Mouse (Mus musculus) adrenal gland, adult (tissue): Measurements from ENCODE around the gene Snx29.
"Not testable (repeated sequence)": the region's sequence is repeated elsewhere in the genome, so short reads cannot be mapped to it uniquely, and the experiment has no call there.

ENCODE experiments used
- DNase-seq, 2 experiments: peaks; one replicate each; pipeline ENCODE4 v3.0.0; 2022 to 2023; ENCODE audit warnings: low spot score in 1 of 2; ENCODE audit not compliant: inconsistent age in 2 of 2

The Snx29 gene

DNA sequence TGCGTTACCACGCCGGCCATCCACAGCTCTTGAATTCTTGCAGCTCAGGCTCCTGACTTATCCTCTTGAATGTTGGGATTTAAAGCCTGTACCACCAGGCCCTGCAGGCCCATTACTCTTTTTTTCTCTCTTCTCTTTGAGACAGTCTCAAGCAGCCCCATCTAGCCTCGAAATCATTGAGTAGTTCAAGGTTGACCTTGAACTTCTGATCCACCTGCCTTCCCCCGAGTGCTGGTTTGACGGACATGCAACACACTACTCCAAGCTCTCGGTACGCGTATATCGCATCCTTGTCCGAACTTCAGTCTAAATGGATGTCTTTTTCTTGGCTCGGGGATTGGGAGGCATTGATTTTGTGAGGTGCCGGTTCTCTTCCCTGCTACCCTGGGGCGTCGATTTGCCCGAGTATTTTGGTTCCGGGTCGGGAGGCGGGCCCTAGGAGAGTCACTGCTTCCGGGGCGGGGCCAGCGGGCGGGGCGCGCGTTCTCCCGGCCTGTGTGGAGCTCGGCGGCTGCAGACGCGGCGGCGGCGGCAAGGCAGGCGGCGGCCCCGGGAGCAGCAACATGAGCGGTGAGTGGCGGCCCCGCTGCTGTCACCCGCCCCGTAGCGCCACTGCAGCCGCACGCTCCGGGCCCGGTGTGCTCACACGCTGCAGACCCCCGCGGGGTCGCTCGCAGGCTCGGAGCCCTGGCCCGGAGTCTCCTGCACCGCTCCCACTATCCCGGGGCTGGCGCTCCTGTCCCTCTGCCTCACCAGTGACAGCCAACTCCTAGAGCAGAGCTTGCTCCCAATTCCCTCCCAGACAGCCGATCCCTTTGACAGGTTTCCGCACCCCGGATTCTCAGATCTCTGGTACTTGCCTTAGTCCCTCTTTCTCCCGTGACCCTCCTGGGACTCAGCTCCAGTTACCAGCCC, at the start of gene Snx29:
Snx29 (plus strand) TSS at position 500 of the 915 bp plus-strand sequence.
- peak; percentile 98 to 100 for DNase-seq

DNA sequence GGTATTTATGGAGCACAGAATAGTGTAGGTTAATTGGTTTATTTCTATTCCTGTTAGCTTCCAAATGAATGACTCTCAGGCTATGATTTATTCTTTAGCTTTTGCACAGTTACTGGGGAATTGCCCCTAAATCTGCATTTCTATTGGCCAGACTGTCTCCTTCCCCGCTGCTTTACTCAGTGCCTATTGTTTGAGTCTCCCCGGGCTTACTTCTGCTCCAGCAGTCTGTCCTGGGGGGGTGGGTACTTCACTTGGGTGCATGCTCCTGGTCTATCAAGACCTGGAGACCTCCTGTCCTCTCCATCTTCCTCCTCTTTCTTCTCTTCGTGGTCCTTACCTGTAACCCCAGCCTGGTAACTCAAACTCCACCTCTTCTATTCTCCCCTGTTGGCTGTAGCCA, 45.8 kb upstream of the Snx29 start:
- DNase-seq: no peak

DNA sequence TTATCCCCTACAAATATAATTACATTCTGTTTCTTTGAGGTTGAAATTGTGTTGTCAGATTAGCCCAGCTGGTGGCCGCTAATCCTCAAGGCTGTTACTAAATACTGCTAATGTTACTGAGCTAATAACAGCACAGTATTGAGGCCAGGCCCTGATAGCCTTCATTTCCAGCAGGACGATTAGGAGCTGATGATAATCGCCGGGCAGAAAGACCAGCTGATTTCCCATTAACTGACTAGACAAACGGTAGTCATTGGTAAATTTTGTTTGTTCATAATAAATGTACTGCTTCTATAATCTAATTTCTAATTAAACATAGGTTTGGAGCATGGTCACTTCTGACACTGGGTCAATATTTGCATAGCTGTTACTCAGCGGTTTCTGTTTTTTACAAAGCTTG, 43.9 kb upstream of the Snx29 start:
- DNase-seq: no peak

DNA sequence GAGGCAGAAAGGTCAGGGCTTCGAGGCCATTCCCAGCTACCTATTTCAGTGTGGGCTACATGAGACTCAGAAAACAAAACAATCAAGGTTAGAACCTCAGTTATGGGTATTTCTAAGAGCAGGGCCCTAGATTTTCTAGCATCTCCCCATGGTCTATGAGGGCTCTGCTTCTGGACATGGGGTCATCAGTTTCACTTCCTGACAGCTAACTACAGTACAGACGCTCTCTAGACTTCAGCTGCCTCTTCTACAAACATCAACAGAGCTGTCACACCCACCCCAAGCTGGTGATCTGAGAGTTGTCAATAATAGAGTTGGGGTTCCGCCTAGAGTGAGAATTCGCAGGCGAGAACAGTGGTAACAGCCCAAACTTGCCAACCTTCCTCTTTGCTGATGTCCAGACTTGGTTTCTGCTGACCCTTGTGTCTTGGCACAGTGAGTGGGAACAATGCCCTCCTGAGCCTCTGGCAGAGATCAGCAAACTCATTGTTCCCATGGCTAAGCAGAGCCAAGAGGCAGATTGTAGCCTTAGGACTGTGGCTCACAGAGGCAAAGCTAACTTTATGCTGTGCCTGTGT, 40.0 kb upstream of the Snx29 start:
- DNase-seq: no peak

DNA sequence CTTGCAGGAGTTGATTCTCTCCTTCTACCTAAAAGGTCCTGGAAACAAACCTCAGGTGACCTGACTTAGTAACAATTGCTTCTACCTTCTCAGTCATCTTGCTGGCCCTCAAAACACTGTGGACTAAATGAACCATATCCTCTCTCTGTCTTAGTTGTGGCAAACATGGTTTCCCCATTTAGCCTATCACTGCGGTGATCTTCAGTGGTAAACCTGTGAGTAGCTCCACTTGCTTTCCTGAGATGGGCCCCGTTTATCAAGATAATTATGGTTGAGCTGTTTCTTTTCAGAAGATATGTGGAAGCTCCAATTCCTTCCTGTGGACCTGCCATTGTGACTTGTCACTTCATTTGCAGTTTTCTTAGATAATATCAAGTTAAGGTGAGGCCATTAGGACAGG, 37.8 kb upstream of the Snx29 start:
- no peak for DNase-seq

DNA sequence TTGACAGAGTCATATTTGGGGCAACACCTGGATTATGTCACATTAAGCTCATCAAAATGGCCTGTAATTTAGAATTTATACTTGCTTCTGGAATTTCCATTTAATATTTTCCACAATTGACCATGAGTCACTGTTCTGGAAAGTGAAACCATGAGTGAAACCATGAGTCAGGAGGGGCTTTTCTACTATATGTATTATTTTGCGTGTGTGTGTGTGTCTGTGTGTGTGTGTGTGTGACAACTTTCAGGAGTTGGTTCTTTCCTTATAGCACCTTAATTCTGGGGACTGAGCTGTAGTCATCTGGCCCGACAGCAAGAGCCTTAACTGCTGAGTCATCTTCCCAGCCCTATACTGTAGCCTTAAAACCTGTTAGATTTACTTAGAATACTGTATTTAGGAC, 36.8 kb upstream of the Snx29 start:
- DNase-seq: no peak

DNA sequence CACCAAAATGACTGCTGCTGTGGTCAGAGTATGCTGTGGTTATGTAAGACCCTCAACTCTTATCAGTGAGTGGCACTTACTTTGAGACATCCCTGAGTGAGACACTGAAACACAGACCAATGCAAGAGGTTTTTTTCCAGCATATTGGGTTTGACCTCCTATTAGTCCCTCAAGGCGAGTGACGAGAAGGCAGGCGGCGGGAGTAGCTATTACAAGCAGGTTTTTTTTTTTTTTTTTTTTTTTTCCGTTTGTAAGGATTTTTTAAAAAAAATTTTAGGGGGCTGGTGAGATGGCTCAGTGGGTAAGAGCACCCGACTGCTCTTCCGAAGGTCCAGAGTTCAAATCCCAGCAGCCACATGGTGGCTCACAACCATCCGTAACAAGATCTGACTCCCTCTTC, 33.8 kb upstream of the Snx29 start:
- DNase-seq: not testable (repeated sequence)

DNA sequence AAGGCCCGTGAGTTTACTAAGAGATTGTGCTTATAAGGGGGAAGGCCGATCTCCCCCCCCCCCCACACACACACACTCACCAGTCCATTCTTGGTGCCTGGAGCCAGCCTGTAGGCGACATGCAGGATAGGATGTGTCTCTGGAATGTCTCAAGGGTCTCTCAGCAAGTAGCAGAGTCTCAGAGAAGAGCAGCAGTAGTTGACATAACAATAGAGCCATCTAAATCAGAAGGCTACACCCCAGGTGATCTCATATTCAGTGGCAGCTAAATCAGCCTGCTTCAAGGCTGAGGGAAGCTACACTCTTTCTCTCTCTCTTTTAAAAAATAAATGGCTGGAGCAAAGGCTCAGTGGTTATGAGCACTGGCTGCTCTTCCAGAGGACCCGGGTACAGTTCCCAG, 27.1 kb upstream of the Snx29 start:
- not testable (repeated sequence) for DNase-seq

DNA sequence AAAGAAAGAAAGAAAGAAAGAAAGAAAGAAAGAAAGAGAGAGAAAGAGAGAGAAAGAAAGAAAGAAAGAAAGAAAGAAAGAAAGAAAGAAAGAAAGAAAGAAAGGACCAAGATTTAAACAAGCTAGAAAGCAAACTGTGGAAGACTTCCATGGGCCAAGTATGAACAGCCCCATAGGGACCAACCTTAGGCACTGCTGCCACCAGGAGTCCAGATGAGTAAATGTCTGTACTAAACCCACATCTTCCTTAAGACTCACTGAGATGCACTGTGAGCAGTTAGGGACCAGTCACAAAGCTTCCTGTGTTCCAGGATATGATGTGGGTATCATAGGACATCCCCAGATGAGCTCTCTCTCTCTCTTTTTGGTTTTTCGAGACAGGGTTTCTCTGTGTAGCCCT, 25.0 kb upstream of the Snx29 start:
- peak; percentile 27 to 66 for DNase-seq

- no peak for DNase-seq
Observed at GRCm38 (mm10) chr16:11303741-11304140, 19.0 kb upstream of the Snx29 start.

DNA sequence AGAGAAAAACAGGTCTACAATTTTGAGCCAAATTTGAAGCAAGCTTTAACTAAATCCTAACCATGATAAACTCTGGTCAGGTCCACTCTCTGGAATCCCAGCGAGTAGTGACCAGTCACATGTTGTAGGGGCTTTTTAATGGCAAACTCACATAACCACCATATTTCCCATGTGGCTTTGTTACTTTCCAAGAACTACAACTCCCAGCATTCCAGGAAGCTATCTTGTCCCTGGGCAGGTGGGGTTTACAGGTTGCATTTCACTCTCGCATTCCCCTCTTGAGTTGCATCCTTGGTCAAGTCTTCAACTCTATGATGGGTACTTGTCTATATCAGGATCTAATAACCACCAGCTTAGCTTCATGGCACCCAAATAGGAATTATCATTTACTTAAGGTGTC, 17.2 kb upstream of the Snx29 start:
- no peak for DNase-seq

- no peak for DNase-seq
Observed at GRCm38 (mm10) chr16:11313512-11313911, 9.2 kb upstream of the Snx29 start, which contains the start of gene Tnfrsf17. Gene Tnfrsf17, plus strand, starts transcription at chr16:11313812.

GRCm38 (mm10) chr16:11315786-11316320, 6.9 kb upstream of the Snx29 start:
- no peak for DNase-seq

- DNase-seq: no peak
Observed at GRCm38 (mm10) chr16:11316748-11317147, 6.0 kb upstream of the Snx29 start.

GRCm38 (mm10) chr16:11317324-11317723, 5.4 kb upstream of the Snx29 start:
- peak in 1 of 2 experiments; percentile 8 for DNase-seq

- peak; percentile 23 to 73 for DNase-seq
Observed at GRCm38 (mm10) chr16:11323324-11324051, 780 bp downstream of the Snx29 start.

- DNase-seq: no peak
Observed at GRCm38 (mm10) chr16:11330081-11330800, 7.5 kb downstream of the Snx29 start.

DNA sequence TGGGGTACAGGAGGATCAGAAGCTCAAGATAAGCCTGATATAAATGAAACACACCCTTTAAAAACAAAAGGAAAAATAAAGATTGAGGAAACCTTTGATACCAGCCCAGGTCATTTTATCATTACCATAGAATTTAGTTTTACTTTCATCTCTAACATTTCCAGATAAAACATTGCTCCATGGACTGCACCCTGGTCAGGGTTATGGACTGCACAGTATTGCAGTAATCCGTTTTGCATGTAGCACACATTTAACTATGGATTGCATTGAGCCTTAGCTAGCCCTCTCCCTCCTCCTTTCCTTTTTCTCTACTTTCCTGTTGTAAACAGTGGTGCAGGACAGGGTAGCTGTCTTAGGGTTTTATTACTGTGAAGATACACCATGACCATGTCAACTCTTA, 8.3 kb downstream of the Snx29 start:
- no peak for DNase-seq

GRCm38 (mm10) chr16:11343292-11343815, 20.6 kb downstream of the Snx29 start:
- DNase-seq: peak; percentile 33 to 62

DNA sequence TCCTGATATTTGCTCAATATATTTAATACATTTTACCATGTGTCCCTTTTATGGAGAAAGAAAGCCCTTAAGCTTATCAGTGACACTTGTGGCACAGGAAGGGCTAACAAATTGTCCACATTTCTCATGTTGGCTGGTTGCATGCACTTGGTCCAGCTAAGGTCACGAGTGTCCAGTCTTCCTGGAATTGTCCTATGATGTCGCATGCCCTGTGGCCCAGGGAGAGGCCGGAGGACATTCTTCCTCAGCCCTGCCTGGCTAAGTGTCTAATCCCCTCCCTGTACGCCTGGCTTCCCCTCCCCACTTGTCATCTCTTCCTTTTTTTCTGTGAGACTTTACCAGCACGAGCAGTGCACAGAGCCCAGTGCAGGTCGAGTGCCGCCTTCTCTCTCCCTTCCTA, 29.2 kb downstream of the Snx29 start:
- DNase-seq: peak; percentile 21 to 60

DNA sequence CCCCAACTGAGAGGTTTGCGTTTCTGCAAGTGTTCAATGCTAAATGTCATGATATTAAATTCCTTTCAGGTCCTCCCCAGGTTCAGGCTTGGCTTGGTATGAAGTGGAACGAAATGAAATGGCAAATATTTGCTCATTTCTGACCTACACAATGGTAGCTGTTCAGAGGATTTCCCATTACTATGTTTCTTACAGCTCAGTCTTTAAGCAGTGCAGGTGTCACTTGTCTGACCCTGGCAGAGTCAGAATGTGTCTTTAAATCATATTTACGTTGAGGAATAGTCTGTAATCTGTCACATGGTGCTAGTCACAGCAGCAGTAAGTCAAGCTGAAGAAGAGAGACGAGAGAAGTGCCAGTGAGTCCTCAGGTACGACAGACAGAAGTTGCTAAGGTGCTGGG, 36.5 kb downstream of the Snx29 start:
- no peak for DNase-seq
